Mouse (Mus musculus) forebrain, embryonic 15.5 days (tissue): ENCODE results near the gene Mgst3. TPM values are rescaled to one million over a fixed set of nuclear protein-coding genes. Genes with fewer than 3 reads are reported as not detected.

Source experiments
- ATAC-seq: fragments of 200-750 bp; cut with Nextera tagmentation; replicated peaks from 2 replicates; pipeline ENCODE4 v1.8.0; 2017; ENCODE audit warnings: mild to moderate bottlenecking, moderate TSS enrichment, moderate library complexity
- H3K27ac ChIP-seq: fragments of 300-500 bp; sonication (generic); replicated peaks from 2 replicates; pipeline ENCODE4 v1.5.1; 2015; ENCODE audit warnings: mild to moderate bottlenecking, inconsistent platforms
- H3K27me3 ChIP-seq: fragments of 300-500 bp; sonication (generic); 2 replicates; pipeline ENCODE4 v1.6.1; 2015; ENCODE audit warnings: inconsistent platforms
- H3K36me3 ChIP-seq: fragments of 300-500 bp; sonication (generic); 2 replicates; pipeline ENCODE4 v1.6.1; 2015; ENCODE audit warnings: mild to moderate bottlenecking, inconsistent platforms
- H3K4me1 ChIP-seq: fragments of 300-500 bp; sonication (generic); 2 replicates; pipeline ENCODE4 v1.6.1; 2015; ENCODE audit warnings: inconsistent platforms
- H3K4me2 ChIP-seq: fragments of 300-500 bp; sonication (generic); replicated peaks from 2 replicates; pipeline ENCODE4 v1.6.1; 2015; ENCODE audit warnings: mild to moderate bottlenecking, inconsistent platforms
- H3K4me3 ChIP-seq: fragments of 300-500 bp; sonication (generic); 2 replicates; pipeline ENCODE4 v1.5.1; 2015; ENCODE audit warnings: mild to moderate bottlenecking, inconsistent platforms
- H3K9ac ChIP-seq: fragments of 300-500 bp; sonication (generic); replicated peaks from 2 replicates; pipeline ENCODE4 v1.6.1; 2015; ENCODE audit warnings: mild to moderate bottlenecking, inconsistent platforms
- H3K9me3 ChIP-seq: fragments of 300-500 bp; sonication (generic); 2 replicates; pipeline ENCODE4 v1.6.1; 2016; ENCODE audit warnings: inconsistent platforms
- WGBS: fragments of 180-500 bp; shearing (Covaris S2); methylation state at CpG from one replicate; pipeline ENCODE4 v1.1.7; 2015; ENCODE audit warnings: mixed read lengths; 5-methylcytosine and 5-hydroxymethylcytosine counted together
- microRNA-seq: library from miRNA; unstranded; fragments of <30 nt; microRNA quantifications from one replicate; pipeline ENCODE4, GENCODE M21; 2016
- polyA plus RNA-seq: library from polyadenylated mRNA; unstranded; fragments of >200 nt; fragmentation: Nextera tagmentation; extraction: Ambion mirVana; gene quantifications from 2 replicates; pipeline ENCODE4 v1.2.1, GENCODE M21; 2015

Mgst3 gene
- polyA plus RNA-seq, 1 experiment from 2014 or later: 95.3 TPM

- WGBS: 95% methylated on average over 3 of the region's 3 CpGs
- Histone ChIP-seq H3K4me3 (no peak overlapping the region), H3K4me2 (no peak overlapping the region), H3K4me1 (peaks cover 12% of the 10 kb centered on the region; the same call in 1 of the 2 replicates), H3K36me3 (peaks cover 16% of the 10 kb centered on the region; the same call in 1 of the 2 replicates), H3K9ac (no peak overlapping the region), H3K27ac (no peak overlapping the region), H3K9me3 (no peaks in the 10 kb centered on the region), H3K27me3 (peaks cover 5% of the 10 kb centered on the region; the same call in 1 of the 2 replicates)
- ATAC-seq: no peak
Measured at GRCm38 (mm10) chr1:167336398-167336797, 57.2 kb downstream of the Mgst3 start.

- ATAC-seq: no peak
- H3K27me3 ChIP-seq: no peaks in the 10 kb centered on the region
- 89% methylated on average over 8 of the region's 8 CpGs for WGBS
- H3K9ac ChIP-seq: no peak overlapping the region
- H3K4me2 ChIP-seq: no peak overlapping the region
- no peaks in the 10 kb centered on the region for H3K4me1 ChIP-seq
- H3K4me3 ChIP-seq: no peak overlapping the region
- no peak overlapping the region for H3K27ac ChIP-seq
- H3K9me3 ChIP-seq: no peaks in the 10 kb centered on the region
- peaks cover 50% of the 10 kb centered on the region for H3K36me3 ChIP-seq
Measured at GRCm38 (mm10) chr1:167331106-167331505, 62.5 kb downstream of the Mgst3 start.

- Histone ChIP-seq H3K27me3 (no peaks in the 10 kb centered on the region), H3K27ac (no peak overlapping the region), H3K9ac (no peak overlapping the region), H3K4me1 (no peaks in the 10 kb centered on the region), H3K4me3 (no peak overlapping the region), H3K9me3 (no peaks in the 10 kb centered on the region), H3K36me3 (peaks cover 63% of the 10 kb centered on the region), H3K4me2 (no peak overlapping the region)
- 90% methylated on average over 6 of the region's 6 CpGs for WGBS
- no peak for ATAC-seq
Measured at GRCm38 (mm10) chr1:167328776-167329175, 64.9 kb downstream of the Mgst3 start.

Small RNAs within 50 kb of the gene (microRNA-seq; reads per million reads assigned to microRNA genes)
- 0.66 reads per million for gene Gm25911

Other genes starting within 250 kb of the Mgst3 start
- 64.7 and 68.2 TPM in 2 replicates for gene Uck2, start 108.5 kb downstream of the Mgst3 start, polyA plus RNA-seq
- gene Tmco1, start 85.5 kb downstream of the Mgst3 start, polyA plus RNA-seq: 68.1 and 69.0 TPM in 2 replicates
- gene Aldh9a1, start 43.9 kb downstream of the Mgst3 start, polyA plus RNA-seq: 26.4 and 29.5 TPM in 2 replicates
- gene Lrrc52, start 72.9 kb upstream of the Mgst3 start, polyA plus RNA-seq: not detected in 2 replicates
- gene Rxrg, start 204.5 kb upstream of the Mgst3 start, polyA plus RNA-seq: 29.5 and 32.8 TPM in 2 replicates